16 mouse cellular contexts compared by ENCODE assay signal in the genomic region with DNA sequence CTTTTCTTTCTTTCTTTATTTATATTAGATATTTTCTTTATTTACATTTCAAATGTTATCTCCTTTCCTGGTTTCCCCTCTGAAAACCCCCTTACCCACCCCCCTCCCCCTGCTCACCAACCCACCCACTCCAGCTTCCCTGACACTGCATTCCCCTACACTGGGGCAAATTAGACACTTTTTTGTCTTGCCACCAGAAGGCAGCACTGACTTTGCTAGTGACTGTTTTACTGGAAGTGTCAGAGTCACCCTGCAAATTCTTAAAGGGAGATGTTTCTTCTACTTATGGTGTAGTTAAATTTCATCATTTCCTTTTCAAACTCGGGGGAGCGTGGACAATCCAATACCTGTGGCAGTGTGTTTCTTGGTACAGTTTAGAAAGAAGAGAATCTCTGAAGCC.
DNase-seq lines count a peak whose midpoint lies in the region; ATAC-seq and TF ChIP-seq lines count a peak whose summit lies in the region.
"Had no signal": no experiment of that assay in that cellular context is flagged by ENCODE, and none has a peak within 500 bp of the region (broad histone marks: within the 10 kb centered on the region; RNA-seq: fewer than 3 reads in every experiment).

No protein-coding gene starts in this region.

- in situ Hi-C loops in Patski (cut with MboI; ENCODE audit: low pct_unique_long_range_greater_than_20kb) = loop anchor here (5.0 kb wide), 1 partner anchor 72 kb away; the partner anchor contains the start of gene Apob

- H3K4me1 ChIP-seq in kidney, embryonic 15.5 days = no peaks in the 10 kb centered on the region
- H3K4me1 ChIP-seq in lung, postnatal 0 days (ENCODE audit: insufficient read depth, low read depth, low read length) = 0 out of 2 replicates have a peak, but pooled peaks cover 7% of the 10 kb centered on the region
- no peaks in the 10 kb centered on the region for H3K4me1 ChIP-seq in lung, adult 2 months (ENCODE audit: control insufficient read depth, insufficient read depth, low read length)
- no peaks in the 10 kb centered on the region for H3K4me1 ChIP-seq in stomach, postnatal 0 days (replicated peaks; ENCODE audit: control insufficient read depth, insufficient read depth)
- H3K4me1 ChIP-seq: embryonic facial prominence, embryonic 12.5 days; liver, embryonic 15.5 days had no signal

- CTCF ChIA-PET in Patski (lab: Charles Lee) = interaction anchor here (1.4 kb wide), 1 partner anchor 70 kb away, joined by 4 read pairs; no protein-coding TSS in a partner anchor

- H3K27ac ChIP-seq in kidney, embryonic 15.5 days = no peak overlapping the region
- H3K27ac ChIP-seq in lung, postnatal 0 days (ENCODE audit: low read length) = no peak overlapping the region
- no peak overlapping the region for H3K27ac ChIP-seq in stomach, postnatal 0 days (replicated peaks)
- H3K27ac ChIP-seq: embryonic facial prominence, embryonic 12.5 days; liver, embryonic 15.5 days had no signal

- POLR2A ChIA-PET in Patski (lab: Charles Lee) = no interaction called here

- no peak overlapping the region for H3K9ac ChIP-seq in kidney, embryonic 15.5 days
- H3K9ac ChIP-seq in lung, postnatal 0 days (replicated peaks; ENCODE audit: low read depth) = no peak overlapping the region
- H3K9ac ChIP-seq in stomach, postnatal 0 days (ENCODE audit: low read length) = no peak overlapping the region
- H3K9ac ChIP-seq: embryonic facial prominence, embryonic 12.5 days; liver, embryonic 15.5 days had no signal

- H3K4me3 ChIP-seq in kidney, embryonic 15.5 days (replicated peaks) = no peak overlapping the region
- no peak overlapping the region for H3K4me3 ChIP-seq in lung, postnatal 0 days (ENCODE audit: low read depth, low read length)
- no peak overlapping the region for H3K4me3 ChIP-seq in lung, adult 2 months (replicated peaks; ENCODE audit: extremely low read depth, low read depth, low read length)
- H3K4me3 ChIP-seq in stomach, postnatal 0 days (ENCODE audit: low read depth, low read length) = no peak overlapping the region
- H3K4me3 ChIP-seq: embryonic facial prominence, embryonic 12.5 days; liver, embryonic 15.5 days had no signal

- 86% methylated on average over 2 of the region's 2 CpGs for WGBS in kidney, embryonic 15.5 days
- 80% methylated on average over 2 of the region's 2 CpGs for WGBS in lung, postnatal 0 days
- 63% methylated on average over 2 of the region's 2 CpGs for WGBS in lung, adult 2 months
- WGBS in stomach, postnatal 0 days = 82% methylated on average over 2 of the region's 2 CpGs

- no peaks in the 10 kb centered on the region for H3K9me3 ChIP-seq in kidney, embryonic 15.5 days (replicated peaks)
- H3K9me3 ChIP-seq in lung, postnatal 0 days (ENCODE audit: low read length) = no peaks in the 10 kb centered on the region
- H3K9me3 ChIP-seq in stomach, postnatal 0 days (ENCODE audit: control insufficient read depth, low read length) = no peaks in the 10 kb centered on the region
- H3K9me3 ChIP-seq: embryonic facial prominence, embryonic 12.5 days; liver, embryonic 15.5 days had no signal

- TF ChIP-seq EP300 in lung, postnatal 0 days (IDR thresholded peaks at IDR 0.05) = no peak
- no peak for TF ChIP-seq EP300 in stomach, postnatal 0 days (optimal IDR thresholded peaks at IDR 0.05)

- no peaks in the 10 kb centered on the region for H3K36me3 ChIP-seq in kidney, embryonic 15.5 days
- no peaks in the 10 kb centered on the region for H3K36me3 ChIP-seq in lung, postnatal 0 days (ENCODE audit: insufficient read depth, low read length)
- H3K36me3 ChIP-seq in stomach, postnatal 0 days (ENCODE audit: control insufficient read depth, insufficient read depth, low read length) = no peaks in the 10 kb centered on the region
- H3K36me3 ChIP-seq: embryonic facial prominence, embryonic 12.5 days; liver, embryonic 15.5 days had no signal

- ATAC-seq in kidney, embryonic 15.5 days (replicated peaks; ENCODE audit: low FRiP score) = no peak
- no peak for ATAC-seq in lung, postnatal 0 days
- ATAC-seq in Patski = no peak
- no peak for ATAC-seq in stomach, postnatal 0 days (ENCODE audit: low FRiP score, low TSS enrichment)
- ATAC-seq: CD4-positive, CD25-positive, alpha-beta regulatory T cell, adult 4 months; midbrain, embryonic 16.5 days had no signal

- 0 out of 2 replicates have a peak, but pooled peaks cover 3% of the 10 kb centered on the region for H3K27me3 ChIP-seq in kidney, embryonic 15.5 days
- no peaks in the 10 kb centered on the region for H3K27me3 ChIP-seq in lung, postnatal 0 days (replicated peaks; ENCODE audit: insufficient read depth, low read length)
- peaks cover 5% of the 10 kb centered on the region for H3K27me3 ChIP-seq in Patski
- H3K27me3 ChIP-seq in stomach, postnatal 0 days (ENCODE audit: control insufficient read depth, insufficient read depth, low read length) = no peaks in the 10 kb centered on the region
- H3K27me3 ChIP-seq: embryonic facial prominence, embryonic 12.5 days; liver, embryonic 15.5 days had no signal

- TF ChIP-seq CTCF in lung, postnatal 0 days (IDR thresholded peaks at IDR 0.05) = peak; percentile 50
- TF ChIP-seq CTCF in lung, adult 2 months (IDR thresholded peaks at IDR 0.05; ENCODE audit: insufficient read depth, low read length) = no peak
- TF ChIP-seq CTCF in Patski (IDR thresholded peaks at IDR 0.05) = peak; percentile 17
- TF ChIP-seq CTCF in stomach, postnatal 0 days (IDR thresholded peaks at IDR 0.05; ENCODE audit: low read depth) = peak; percentile 65

- DNase-seq in kidney, adult 8-10 months = peak; percentile 17 to 54
- DNase-seq in lung, postnatal 0 days (ENCODE audit: low spot score) = no peak
- no peak for DNase-seq in lung, adult 2 months
- DNase-seq in Patski (ENCODE audit: low read depth, low spot score) = no peak
- DNase-seq in stomach, postnatal 0 days (ENCODE audit: low spot score) = peak; percentile 19
- no peak for DNase-seq in adrenal gland, postnatal 25 days
- DNase-seq: cerebellum, postnatal 25 days; gastrocnemius, postnatal 25 days; heart, postnatal 4 days; layer of hippocampus, adult 9-11 months had no signal

- TF ChIP-seq POLR2A in lung, adult 2 months (IDR thresholded peaks at IDR 0.05; ENCODE audit: borderline replicate concordance, extremely low read depth, low read depth, low read length) = no peak

- no peak overlapping the region for H3K4me2 ChIP-seq in kidney, embryonic 15.5 days
- no peak overlapping the region for H3K4me2 ChIP-seq in lung, postnatal 0 days (replicated peaks; ENCODE audit: low read depth, low read length)
- no peak overlapping the region for H3K4me2 ChIP-seq in stomach, postnatal 0 days (replicated peaks; ENCODE audit: low read depth)
- H3K4me2 ChIP-seq: embryonic facial prominence, embryonic 12.5 days; heart, embryonic 11.5 days; liver, embryonic 15.5 days had no signal

Comparison
In these comparisons a context has a peak if more than half of its experiments do, and no peak if none do; other contexts are left out.
1. DNase-seq: peak in kidney, adult 8-10 months (2 of 2) and stomach, postnatal 0 days (single experiment); none in lung, postnatal 0 days (single experiment), lung, adult 2 months (single experiment), Patski (single experiment) and adrenal gland, postnatal 25 days (single experiment).